Mouse (Mus musculus) CH12.LX (cell line): ENCODE data around the gene Cacng4. TPM values are rescaled to one million over a fixed set of nuclear protein-coding genes. Genes with fewer than 3 reads are reported as not detected.

Experiments
- DNase-seq: peaks from one replicate; pipeline ENCODE4 v3.0.0-alpha.2; 2013; ENCODE audit errors: extremely low read depth
- H3K27ac ChIP-seq: 2 replicates; pipeline ENCODE4 v1.5.1; 2012; ENCODE audit warnings: low read depth, mild to moderate bottlenecking, control low read depth, moderate library complexity; ENCODE audit not compliant: insufficient read depth
- H3K27me3 ChIP-seq: replicated peaks from 2 replicates; pipeline ENCODE3; 2012; ENCODE audit warnings: inconsistent platforms
- H3K36me3 ChIP-seq, 2 experiments: replicated peaks in 1 of 2; 2 replicates each; pipeline versions ENCODE3 to v1.6.1; 2012; ENCODE audit warnings: inconsistent platforms in 1 of 2, low read length in 1 of 2, mild to moderate bottlenecking in 1 of 2, mixed read lengths in 1 of 2, moderate library complexity in 1 of 2; ENCODE audit not compliant: control insufficient read depth in 1 of 2, insufficient read depth in 1 of 2
- H3K4me1 ChIP-seq, 2 experiments: 2 replicates each; pipeline ENCODE4 v1.6.1; 2012; ENCODE audit warnings: inconsistent platforms in 1 of 2, moderate library complexity in 1 of 2; ENCODE audit not compliant: insufficient read depth in 2 of 2, control insufficient read depth in 1 of 2
- H3K4me2 ChIP-seq: 2 replicates; pipeline ENCODE4 v1.6.1; 2012; ENCODE audit warnings: low read depth, mild to moderate bottlenecking, control low read depth; ENCODE audit not compliant: poor library complexity, insufficient read depth, severe bottlenecking
- H3K4me3 ChIP-seq, 3 experiments: fragments of 150-350 bp in 1 of 3; sonication (generic) in 1 of 3; replicated peaks in 1 of 3; 2 replicates each; pipeline versions ENCODE3 to v1.5.1; 2011 to 2012; ENCODE audit warnings: low read depth in 2 of 3, low read length in 2 of 3, mild to moderate bottlenecking in 2 of 3, moderate library complexity in 2 of 3, control low read depth in 1 of 3, improper control_type of control experiment in 1 of 3, inconsistent platforms in 1 of 3, mixed read lengths in 1 of 3; ENCODE audit not compliant: poor library complexity in 1 of 3
- H3K79me2 ChIP-seq: replicated peaks from 2 replicates; pipeline ENCODE4 v1.6.1; 2012; ENCODE audit warnings: mild to moderate bottlenecking, moderate library complexity; ENCODE audit not compliant: control insufficient read depth, poor library complexity, insufficient read depth, severe bottlenecking; ENCODE audit errors: extremely low read depth
- H3K9ac ChIP-seq: 2 replicates; pipeline ENCODE4 v1.6.1; 2012; ENCODE audit warnings: low read depth, mild to moderate bottlenecking, control low read depth, moderate library complexity; ENCODE audit not compliant: insufficient read depth
- H3K9me3 ChIP-seq: replicated peaks from 2 replicates; pipeline ENCODE3; 2012; ENCODE audit warnings: low read length, inconsistent platforms, mixed read lengths
- CHD1 ChIP-seq: IDR thresholded peaks from 2 replicates; pipeline ENCODE4 v1.6.1; 2012; ENCODE audit warnings: low read depth, low read length, improper control_type of control experiment, inconsistent platforms
- CTCF ChIP-seq, 2 experiments: IDR thresholded peaks in 1 of 2; conservative IDR thresholded peaks in 1 of 2; 2 replicates each; pipeline ENCODE4 v1.5.1; 2011 to 2012; ENCODE audit warnings: low read depth in 2 of 2, low read length in 2 of 2, improper control_type of control experiment in 1 of 2, inconsistent platforms in 1 of 2, mild to moderate bottlenecking in 1 of 2, moderate library complexity in 1 of 2
- ELF1 ChIP-seq: IDR thresholded peaks from 2 replicates; pipeline ENCODE4 v1.6.1; 2014; ENCODE audit warnings: low read depth, mild to moderate bottlenecking, inconsistent platforms, low read length, improper control_type of control experiment
- EP300 ChIP-seq: IDR thresholded peaks from 2 replicates; pipeline ENCODE4 v1.6.1; 2011; ENCODE audit warnings: low read length, improper control_type of control experiment
- KAT2A ChIP-seq: IDR thresholded peaks from 2 replicates; pipeline ENCODE4 v1.6.1; 2012; ENCODE audit warnings: low read length, improper control_type of control experiment, inconsistent platforms; ENCODE audit not compliant: insufficient replicate concordance
- NRF1 ChIP-seq: IDR thresholded peaks from 2 replicates; pipeline ENCODE4 v1.6.1; 2014; ENCODE audit warnings: low read depth, mild to moderate bottlenecking, inconsistent platforms, low read length, improper control_type of control experiment, moderate library complexity
- RAD21 ChIP-seq: IDR thresholded peaks from 2 replicates; pipeline ENCODE4 v1.6.1; 2011; ENCODE audit warnings: low read depth, mild to moderate bottlenecking, low read length, improper control_type of control experiment, moderate library complexity
- TBP ChIP-seq: conservative IDR thresholded peaks from 2 replicates; pipeline ENCODE4 v1.6.1; 2011; ENCODE audit warnings: low read depth, low read length, improper control_type of control experiment
- UBTF ChIP-seq: IDR thresholded peaks from 2 replicates; pipeline ENCODE4 v1.6.1; 2012; ENCODE audit warnings: low read depth, mild to moderate bottlenecking, inconsistent platforms, low read length, improper control_type of control experiment, moderate library complexity
- ZC3H11A ChIP-seq: IDR thresholded peaks from 2 replicates; pipeline ENCODE4 v1.6.1; 2012; ENCODE audit warnings: low read depth, mild to moderate bottlenecking, inconsistent platforms, low read length, improper control_type of control experiment
- ZMIZ1 ChIP-seq: IDR thresholded peaks from 2 replicates; pipeline ENCODE4 v1.6.1; 2012; ENCODE audit warnings: low read depth, mild to moderate bottlenecking, inconsistent platforms, low read length, improper control_type of control experiment
- ZNF384 ChIP-seq: IDR thresholded peaks from 2 replicates; pipeline ENCODE4 v1.6.1; 2012; ENCODE audit warnings: low read depth, low read length, improper control_type of control experiment, inconsistent platforms
- dilution Hi-C: fragments of 300-500 bp; cut with MboI; formaldehyde crosslinking; loops from 2 replicates; pipeline ENCODE4 v1.14.3; 2020; ENCODE audit warnings: low sequenced_read_pairs; ENCODE audit not compliant: extremely low pct_unique_long_range_greater_than_20kb, extremely low pct_ligation_motif_present
- in situ Hi-C: fragments of 300-500 bp; cut with MboI; formaldehyde crosslinking; loops from 3 replicates; pipeline ENCODE4 v1.14.3; 2019; ENCODE audit warnings: low sequenced_read_pairs, low pct_ligation_motif_present, low pct_unique_long_range_greater_than_20kb, mixed read lengths
- polyA plus RNA-seq: library from polyadenylated mRNA; unstranded; fragments of >175 nt; gene quantifications from 2 replicates; pipeline ENCODE4 v1.2.1, GENCODE M21; 2012; ENCODE audit warnings: low read depth; ENCODE audit not compliant: insufficient read length
- total RNA-seq, 2 experiments: library from RNA; depleted of rRNA; stranded (reverse); fragments of 300-350 nt in 1 of 2; fragments of >200 nt in 1 of 2; gene quantifications; 2 replicates each; pipeline ENCODE4 v1.2.3; 2012 to 2014

Gene Cacng4
- total and polyA plus RNA-seq, 3 experiments, result not detected

GRCm38 (mm10) chr11:107720264-107721021 is 73.9 kb downstream of the Cacng4 start (continued):
- no peak for TF ChIP-seq KAT2A
- no peak for TF ChIP-seq ZMIZ1
- no peak for TF ChIP-seq CTCF (conservative IDR thresholded peaks at IDR 0.05 in 1 of 2, IDR thresholded peaks at IDR 0.05 in 1 of 2; ENCODE audit: low read depth in 2 of 2, low read length in 2 of 2)
- TF ChIP-seq NRF1, result peak; percentile 86
- no peak for TF ChIP-seq ZC3H11A
- peak; percentile 94 for TF ChIP-seq EP300
- no peak for TF ChIP-seq UBTF
- no peak; the same call in none of the 2 replicates for TF ChIP-seq RAD21
- TF ChIP-seq CHD1, result no peak
- TF ChIP-seq ELF1, result no peak

GRCm38 (mm10) chr11:107716332-107716938 is 77.9 kb downstream of the Cacng4 start, which contains the start of gene Cacng1:
Cacng1 (minus strand) TSS chr11:107716522.
- Histone ChIP-seq H3K9ac (no peak within 1 kb of the TSS), H3K4me2 (no peak within 1 kb of the TSS), H3K27ac (no peak within 1 kb of the TSS), H3K36me3 (no peaks in the 10 kb centered on the region), H3K79me2 (no peaks in the 10 kb centered on the region), H3K27me3 (no peaks in the 10 kb centered on the region), H3K4me3 (no peak within 1 kb of the TSS), H3K4me1 (peaks cover 9 to 29% of the 10 kb centered on the region in 2 experiments), H3K9me3 (peaks cover 5% of the 10 kb centered on the region)
- TF ChIP-seq ZNF384, result no peak
- in situ Hi-C loops (no loop called here), dilution Hi-C loops (no loop called here)
- DNase-seq, result no peak

GRCm38 (mm10) chr11:107714368-107714767 is 80.0 kb downstream of the Cacng4 start:
- TF ChIP-seq CTCF (conservative IDR thresholded peaks at IDR 0.05 in 1 of 2, IDR thresholded peaks at IDR 0.05 in 1 of 2; ENCODE audit: low read depth in 2 of 2, low read length in 2 of 2) (no peak), TBP (no peak), ZNF384 (no peak), RAD21 (no peak)
- H3K27me3 ChIP-seq, result no peaks in the 10 kb centered on the region
- H3K27ac ChIP-seq, result no peak overlapping the region
- no peaks in the 10 kb centered on the region for H3K36me3 ChIP-seq
- no peak overlapping the region for H3K4me3 ChIP-seq
- dilution Hi-C loops, result no loop called here
- in situ Hi-C loops, result no loop called here
- H3K4me1 ChIP-seq, result peaks cover 2 to 11% of the 10 kb centered on the region in 2 experiments; a peak in 3 of 4 replicates
- DNase-seq, result no peak
- H3K9ac ChIP-seq, result no peak overlapping the region
- peaks cover 5% of the 10 kb centered on the region for H3K9me3 ChIP-seq
- no peaks in the 10 kb centered on the region for H3K79me2 ChIP-seq
- H3K4me2 ChIP-seq, result no peak overlapping the region
